Mouse (Mus musculus): ENCODE results near the gene Lpo. TPM values are rescaled to one million over a fixed set of nuclear protein-coding genes. Genes with fewer than 3 reads are reported as not detected.

Lpo gene
- polyA plus RNA-seq, 1 experiment: not detected

GRCm38 (mm10) chr11:87768745-87769144 is 59.3 kb downstream of the Lpo start:
- TF ChIP-seq POLR2A (IDR thresholded peaks at IDR 0.05; ENCODE audit: borderline replicate concordance, control insufficient read depth, low read depth, low read length) (no peak), CTCF (IDR thresholded peaks at IDR 0.05; ENCODE audit: control insufficient read depth, insufficient read depth, low read length) (no peak)
- H3K27ac ChIP-seq (ENCODE audit: control insufficient read depth, insufficient read depth, low read depth, low read length, poor library complexity): no peak overlapping the region
- H3K4me3 ChIP-seq (replicated peaks; ENCODE audit: control insufficient read depth, low read depth, low read length): no peak overlapping the region
- peaks cover under 1% of the 10 kb centered on the region; the same call in 1 of the 2 replicates for H3K4me1 ChIP-seq (ENCODE audit: control insufficient read depth, insufficient read depth, low read length)
- WGBS: 63% methylated on average over 4 of the region's 4 CpGs

GRCm38 (mm10) chr11:87763988-87764876 is 63.9 kb downstream of the Lpo start:
- 1% methylated on average over 65 of the region's 65 CpGs for WGBS
- H3K4me3 ChIP-seq (replicated peaks; ENCODE audit: control insufficient read depth, low read depth, low read length): peak overlapping the region; percentile 50
- no peak for TF ChIP-seq CTCF (IDR thresholded peaks at IDR 0.05; ENCODE audit: control insufficient read depth, insufficient read depth, low read length)
- no peak for TF ChIP-seq POLR2A (IDR thresholded peaks at IDR 0.05; ENCODE audit: borderline replicate concordance, control insufficient read depth, low read depth, low read length)

GRCm38 (mm10) chr11:87763511-87763987 is 64.5 kb downstream of the Lpo start:
- WGBS: 24% methylated on average over 17 of the region's 17 CpGs
- no peak for TF ChIP-seq CTCF (IDR thresholded peaks at IDR 0.05; ENCODE audit: control insufficient read depth, insufficient read depth, low read length)
- TF ChIP-seq POLR2A (IDR thresholded peaks at IDR 0.05; ENCODE audit: borderline replicate concordance, control insufficient read depth, low read depth, low read length): no peak; the same call in 1 of the 2 replicates
- Histone ChIP-seq H3K4me3 (replicated peaks; ENCODE audit: control insufficient read depth, low read depth, low read length) (peak overlapping the region; percentile 50), H3K27ac (ENCODE audit: control insufficient read depth, insufficient read depth, low read depth, low read length, poor library complexity) (no peak overlapping the region), H3K4me1 (ENCODE audit: control insufficient read depth, insufficient read depth, low read length) (peaks cover 4% of the 10 kb centered on the region)

More at GRCm38 (mm10) chr11:87763988-87764876, 63.9 kb downstream of the Lpo start:
- peaks cover 4% of the 10 kb centered on the region for H3K4me1 ChIP-seq (ENCODE audit: control insufficient read depth, insufficient read depth, low read length)
- no peak overlapping the region for H3K27ac ChIP-seq (ENCODE audit: control insufficient read depth, insufficient read depth, low read depth, low read length, poor library complexity)

GRCm38 (mm10) chr11:87762702-87763385 is 65.2 kb downstream of the Lpo start:
- Histone ChIP-seq H3K27ac (ENCODE audit: control insufficient read depth, insufficient read depth, low read depth, low read length, poor library complexity) (no peak overlapping the region), H3K4me3 (replicated peaks; ENCODE audit: control insufficient read depth, low read depth, low read length) (no peak overlapping the region), H3K4me1 (ENCODE audit: control insufficient read depth, insufficient read depth, low read length) (peaks cover 4% of the 10 kb centered on the region)
- WGBS: 62% methylated on average over 12 of the region's 12 CpGs
- no peak for TF ChIP-seq POLR2A (IDR thresholded peaks at IDR 0.05; ENCODE audit: borderline replicate concordance, control insufficient read depth, low read depth, low read length)
- no peak for TF ChIP-seq CTCF (IDR thresholded peaks at IDR 0.05; ENCODE audit: control insufficient read depth, insufficient read depth, low read length)

GRCm38 (mm10) chr11:87761806-87762701 is 66.0 kb downstream of the Lpo start:
- TF ChIP-seq POLR2A (IDR thresholded peaks at IDR 0.05; ENCODE audit: borderline replicate concordance, control insufficient read depth, low read depth, low read length) (no peak), CTCF (IDR thresholded peaks at IDR 0.05; ENCODE audit: control insufficient read depth, insufficient read depth, low read length) (no peak)
- peaks cover 4% of the 10 kb centered on the region for H3K4me1 ChIP-seq (ENCODE audit: control insufficient read depth, insufficient read depth, low read length)
- no peak overlapping the region for H3K4me3 ChIP-seq (replicated peaks; ENCODE audit: control insufficient read depth, low read depth, low read length)
- no peak overlapping the region for H3K27ac ChIP-seq (ENCODE audit: control insufficient read depth, insufficient read depth, low read depth, low read length, poor library complexity)
- WGBS: 61% methylated on average over 14 of the region's 14 CpGs

- TF ChIP-seq CTCF (IDR thresholded peaks at IDR 0.05; ENCODE audit: control insufficient read depth, insufficient read depth, low read length) (no peak), POLR2A (IDR thresholded peaks at IDR 0.05; ENCODE audit: borderline replicate concordance, control insufficient read depth, low read depth, low read length) (no peak)
- H3K4me3 ChIP-seq (replicated peaks; ENCODE audit: control insufficient read depth, low read depth, low read length): no peak overlapping the region
- WGBS: 52% methylated on average over 11 of the region's 11 CpGs
- H3K27ac ChIP-seq (ENCODE audit: control insufficient read depth, insufficient read depth, low read depth, low read length, poor library complexity): no peak overlapping the region
- peaks cover 4% of the 10 kb centered on the region for H3K4me1 ChIP-seq (ENCODE audit: control insufficient read depth, insufficient read depth, low read length)
Measured at GRCm38 (mm10) chr11:87761181-87761721, 66.8 kb downstream of the Lpo start.

- Histone ChIP-seq H3K27ac (ENCODE audit: control insufficient read depth, insufficient read depth, low read depth, low read length, poor library complexity) (peak within 1 kb of the TSS; percentile 1; the same call in 1 of the 2 replicates), H3K4me1 (ENCODE audit: control insufficient read depth, insufficient read depth, low read length) (peaks cover 4% of the 10 kb centered on the region), H3K4me3 (replicated peaks; ENCODE audit: control insufficient read depth, low read depth, low read length) (no peak within 1 kb of the TSS)
- TF ChIP-seq POLR2A (IDR thresholded peaks at IDR 0.05; ENCODE audit: borderline replicate concordance, control insufficient read depth, low read depth, low read length): peak; percentile 73; the same call in 1 of the 2 replicates
- TF ChIP-seq CTCF (IDR thresholded peaks at IDR 0.05; ENCODE audit: control insufficient read depth, insufficient read depth, low read length): no peak
- WGBS: 6% methylated on average over 23 of the region's 23 CpGs
Measured at GRCm38 (mm10) chr11:87760301-87761081, 67.6 kb downstream of the Lpo start, which contains the start of gene Tspoap1. Gene Tspoap1 (plus strand): TSS chr11:87760541.
